Mouse (Mus musculus): Measurements from ENCODE around the gene Serpind1. TPM values are rescaled to one million over a fixed set of nuclear protein-coding genes. Genes with fewer than 3 reads are reported as not detected.

Serpind1 gene
- total RNA-seq, 2 experiments from 2014 or later, result 1.8 to 2.8 TPM

GRCm38 (mm10) chr16:17358787-17359186 lies 27.6 kb downstream of the Serpind1 start:
- TF ChIP-seq CTCF (IDR thresholded peaks at IDR 0.05), result no peak
- no peak for DNase-seq (ENCODE audit: extremely low spot score in 1 of 2, low spot score in 2 of 2)
- no peak overlapping the region for H3K27ac ChIP-seq
- intact Hi-C loops (cut with DNase I), result no loop called here
- H3K4me3 ChIP-seq, result no peak overlapping the region

GRCm38 (mm10) chr16:17382306-17382705 lies 51.1 kb downstream of the Serpind1 start:
- no peak for DNase-seq (ENCODE audit: extremely low spot score in 1 of 2, low spot score in 2 of 2)
- intact Hi-C loops (cut with DNase I), result no loop called here
- Histone ChIP-seq H3K27ac (no peak overlapping the region), H3K4me3 (no peak overlapping the region)
- no peak for TF ChIP-seq CTCF (IDR thresholded peaks at IDR 0.05)

DNA sequence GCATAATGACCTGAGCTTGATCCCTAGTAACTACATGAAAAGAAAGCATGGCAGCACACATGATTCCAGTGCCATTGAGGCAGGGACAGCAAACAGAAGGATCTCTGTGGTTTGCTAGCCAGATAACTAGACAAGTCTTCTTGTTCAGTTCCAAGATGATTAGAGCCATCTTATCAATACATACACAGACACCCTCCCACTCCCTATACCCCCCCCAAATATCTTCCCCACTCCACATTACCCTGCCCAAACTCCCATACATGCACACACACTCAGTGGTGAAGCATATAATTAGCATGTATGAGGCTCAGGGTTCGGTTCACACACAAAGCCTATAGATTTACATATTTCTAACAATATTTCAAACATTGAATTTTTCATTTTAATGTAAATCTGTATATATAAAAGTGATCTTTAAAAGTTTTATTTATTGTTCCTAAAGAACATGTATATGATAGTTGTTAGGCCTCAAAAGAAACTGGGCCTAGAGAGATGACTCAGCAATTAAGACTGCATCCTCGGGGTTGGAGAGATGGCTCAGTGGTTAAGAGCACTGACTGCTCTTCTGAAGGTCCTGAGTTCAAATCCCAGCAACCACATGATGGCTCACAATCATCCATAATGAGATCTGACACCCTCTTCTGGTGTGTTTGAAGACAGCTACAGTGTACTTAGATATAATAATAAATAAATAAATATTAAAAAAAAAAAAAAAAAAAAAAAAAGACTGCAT lies 52.6 kb downstream of the Serpind1 start:
- no peak for DNase-seq (ENCODE audit: extremely low spot score in 1 of 2, low spot score in 2 of 2)
- H3K4me3 ChIP-seq, result no peak overlapping the region
- intact Hi-C loops (cut with DNase I), result no loop called here
- TF ChIP-seq CTCF (IDR thresholded peaks at IDR 0.05), result no peak
- no peak overlapping the region for H3K27ac ChIP-seq

DNA sequence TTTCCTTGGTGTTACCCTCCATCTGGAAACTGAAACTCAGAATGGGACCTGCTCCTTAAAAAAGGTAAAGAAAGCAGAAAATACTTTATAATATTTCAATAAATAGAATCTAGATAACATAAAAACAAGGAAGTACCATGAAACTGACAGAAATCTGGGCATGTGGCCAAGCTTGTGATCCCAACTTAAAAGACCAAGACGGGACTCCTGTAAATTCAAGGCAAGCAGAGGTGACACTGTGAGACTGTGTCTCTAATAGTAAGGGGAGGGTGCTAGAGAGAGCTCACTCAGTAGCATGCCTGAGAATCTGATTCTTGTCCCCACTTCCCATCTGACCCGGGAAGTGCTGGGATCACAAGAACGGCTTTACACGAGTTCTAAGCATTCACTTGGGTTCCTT lies 61.6 kb downstream of the Serpind1 start:
- H3K4me3 ChIP-seq, result no peak overlapping the region
- intact Hi-C loops (cut with DNase I), result no loop called here
- DNase-seq (ENCODE audit: extremely low spot score in 1 of 2, low spot score in 2 of 2), result no peak
- TF ChIP-seq CTCF (IDR thresholded peaks at IDR 0.05), result no peak
- H3K27ac ChIP-seq, result no peak overlapping the region

Other genes with a start within 250 kb of the Serpind1 start
- 10 to 100 TPM; 85.3 to 89.8 TPM for gene Ppil2, start 220.1 kb upstream of the Serpind1 start, total RNA-seq (2021)
- gene 2610318N02Rik, start 206.2 kb upstream of the Serpind1 start, total RNA-seq (2021), result 1 to 10 TPM; 1.1 to 2.5 TPM
- gene Sdf2l1, start 199.0 kb upstream of the Serpind1 start, total RNA-seq (2021), result 10 to 100 TPM; 20.2 to 25.2 TPM
- 10 to 100 TPM; 24.0 to 25.4 TPM for gene Ydjc, start 186.8 kb upstream of the Serpind1 start, total RNA-seq (2021)
- gene Ccdc116, start 184.1 kb upstream of the Serpind1 start, total RNA-seq (2021), result 1 to 10 TPM; 1.3 to 2.1 TPM
- gene Ube2l3, start 128.7 kb upstream of the Serpind1 start, total RNA-seq (2021), result 100 to 1,000 TPM; 140 to 146 TPM
- 1 to 10 TPM; 1.8 to 2.0 TPM for gene Rimbp3, start 122.8 kb upstream of the Serpind1 start, total RNA-seq (2021)
- gene Hic2, start 97.8 kb upstream of the Serpind1 start, total RNA-seq (2021), result 1 to 10 TPM; 5.3 to 6.0 TPM
- gene Tmem191c, start 55.3 kb upstream of the Serpind1 start, total RNA-seq (2021), result 100 to 1,000 TPM; 105 to 116 TPM
- 10 to 100 TPM; 19.2 to 21.3 TPM for gene Snap29, start 74.6 kb downstream of the Serpind1 start, total RNA-seq (2021)
- gene Pi4ka, start 74.9 kb downstream of the Serpind1 start, total RNA-seq (2021), result 100 to 1,000 TPM; 343 to 370 TPM
- gene Crkl, start 120.6 kb downstream of the Serpind1 start, total RNA-seq (2021), result 10 to 100 TPM; 31.9 to 36.7 TPM
- gene Aifm3, start 158.2 kb downstream of the Serpind1 start, total RNA-seq (2021), result 100 to 1,000 TPM; 148 to 171 TPM
- 100 to 1,000 TPM; 182 to 193 TPM for gene Lztr1, start 177.3 kb downstream of the Serpind1 start, total RNA-seq (2021)
- gene Thap7, start 199.8 kb downstream of the Serpind1 start, total RNA-seq (2021), result 10 to 100 TPM; 42.3 to 43.1 TPM
- 1 to 10 TPM in 1 of 2 experiments, under 1 TPM in 1; 0.68 to 1.1 TPM for gene Lrrc74b, start 229.9 kb downstream of the Serpind1 start, total RNA-seq (2021)
- 1 to 10 TPM in 1 of 2 experiments, under 1 TPM in 1; 0.68 to 1.0 TPM for gene P2rx6, start 230.5 kb downstream of the Serpind1 start, total RNA-seq (2021)